Mouse (Mus musculus): ENCODE data around the gene Il34.

Gene Il34

DNA sequence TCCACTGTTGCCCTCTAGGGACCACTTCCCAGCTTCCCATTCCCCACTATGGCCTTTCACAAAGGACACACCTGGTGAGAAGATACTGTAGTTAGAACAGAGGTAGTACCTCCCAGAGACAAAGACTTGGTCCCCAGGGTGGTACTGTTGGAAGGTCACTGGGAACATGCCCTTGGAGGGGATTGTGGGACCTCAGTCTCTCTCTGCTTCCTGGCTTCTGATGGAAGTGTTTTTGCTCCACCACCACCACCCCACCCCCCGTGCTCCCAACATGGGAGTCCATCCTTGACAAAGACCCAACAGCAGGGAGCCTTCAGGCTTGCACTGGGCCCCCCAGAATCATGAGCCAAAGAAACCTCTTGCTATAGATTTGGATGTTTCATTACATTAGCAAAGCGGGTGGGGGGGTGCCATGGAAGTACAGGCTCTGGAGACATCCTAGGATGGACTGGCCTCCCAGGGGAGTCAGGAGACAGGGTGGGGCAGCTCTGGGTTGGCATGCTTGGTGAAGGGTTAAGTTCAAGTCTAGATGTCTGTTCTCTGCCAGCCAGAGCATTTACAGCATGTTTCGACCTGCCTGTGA, 99.3 kb downstream of the Il34 start:
- no peak for DNase-seq (ENCODE audit: low spot score)

DNA sequence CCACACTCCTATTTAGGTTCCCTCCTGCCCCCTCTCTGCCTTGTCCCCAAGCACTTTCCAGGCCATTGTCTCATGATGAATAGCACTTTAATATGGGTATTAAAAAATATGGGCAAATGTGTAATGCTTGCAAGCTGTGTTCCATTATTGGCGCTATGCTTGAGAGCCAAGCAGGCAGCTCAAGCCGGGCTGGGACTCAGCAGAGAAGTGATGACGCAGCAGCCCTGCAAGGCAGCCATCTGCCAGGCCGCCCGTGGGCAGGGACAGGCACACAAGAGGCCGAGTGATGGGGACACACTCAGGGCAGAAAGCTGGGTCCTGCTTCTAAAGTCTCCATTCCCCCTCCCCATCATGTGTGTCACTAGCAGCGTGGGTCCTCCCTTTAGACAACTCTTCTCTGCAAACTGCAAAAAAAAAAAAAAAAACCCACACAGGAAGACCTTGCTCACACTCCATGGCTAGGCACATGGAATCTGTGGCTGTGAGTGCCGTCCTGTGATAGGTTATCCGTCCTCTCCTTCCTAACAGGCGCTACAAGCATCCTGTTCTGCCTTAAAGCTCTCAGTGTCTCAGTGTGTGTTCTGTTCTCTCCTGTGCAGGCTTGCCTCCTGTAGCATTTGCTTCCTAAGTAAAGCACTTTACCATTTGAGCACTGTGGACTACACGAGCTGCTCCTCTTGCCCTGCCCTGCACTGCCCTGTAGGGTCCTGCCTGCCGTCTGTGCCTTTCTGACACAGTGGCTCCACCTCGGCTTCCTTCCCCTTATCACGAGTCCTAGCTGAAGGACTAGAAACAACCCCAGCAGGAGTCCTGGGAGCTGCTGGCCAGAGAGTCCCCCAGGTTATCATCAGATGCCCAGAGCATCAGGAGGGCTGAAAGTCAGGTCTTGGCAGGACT, 100.1 kb downstream of the Il34 start:
- no peak for DNase-seq (ENCODE audit: low spot score)

DNA sequence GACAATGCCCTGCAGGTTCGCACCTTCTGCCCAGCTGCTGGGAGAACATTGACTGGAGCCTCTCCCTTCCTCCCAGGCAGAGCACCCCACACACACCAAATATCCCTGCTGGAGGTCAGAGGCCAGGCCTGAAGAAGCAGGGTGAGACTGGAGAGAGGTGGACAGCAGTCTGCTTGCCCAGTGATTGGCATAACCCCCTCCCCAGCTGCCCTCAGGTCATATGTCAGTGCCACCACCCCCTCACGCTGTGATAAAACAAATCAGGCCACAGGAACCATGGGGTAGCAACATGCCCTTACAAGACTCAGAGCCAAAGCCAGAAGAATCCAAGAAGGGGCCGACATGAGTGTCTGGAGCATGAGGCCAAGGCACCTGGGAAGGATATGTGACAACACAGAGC, 101.6 kb downstream of the Il34 start:
- DNase-seq (ENCODE audit: low spot score): no peak

DNA sequence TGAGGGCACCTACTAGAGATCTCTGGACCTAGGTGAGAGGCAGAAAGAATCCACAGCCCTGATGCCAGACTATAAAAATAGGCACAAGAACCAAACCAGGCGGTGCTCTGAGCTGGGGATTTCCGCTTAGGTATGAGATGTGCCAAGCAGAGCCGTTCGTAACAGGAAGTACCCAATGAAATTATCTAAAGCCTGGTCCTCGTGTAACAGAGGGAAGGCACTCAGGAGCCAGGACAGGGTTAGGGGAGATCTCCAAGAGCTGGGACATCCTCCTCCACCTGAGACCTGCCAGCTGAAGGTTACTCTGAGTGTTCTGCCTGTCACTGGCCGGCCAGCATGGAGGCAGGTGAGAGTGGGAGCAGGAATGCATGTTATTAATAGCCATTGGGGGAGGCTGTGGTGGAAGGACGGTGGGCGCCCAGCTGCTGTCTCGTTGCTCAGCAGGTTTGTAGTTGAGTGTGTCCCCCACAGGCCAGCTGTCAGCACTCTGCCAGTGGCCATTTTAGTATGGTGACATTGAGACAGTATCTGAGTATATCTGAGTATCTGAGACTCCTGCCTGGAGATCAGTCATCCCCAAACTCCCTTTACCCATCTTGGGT, 102.2 kb downstream of the Il34 start:
- DNase-seq (ENCODE audit: low spot score): no peak

DNA sequence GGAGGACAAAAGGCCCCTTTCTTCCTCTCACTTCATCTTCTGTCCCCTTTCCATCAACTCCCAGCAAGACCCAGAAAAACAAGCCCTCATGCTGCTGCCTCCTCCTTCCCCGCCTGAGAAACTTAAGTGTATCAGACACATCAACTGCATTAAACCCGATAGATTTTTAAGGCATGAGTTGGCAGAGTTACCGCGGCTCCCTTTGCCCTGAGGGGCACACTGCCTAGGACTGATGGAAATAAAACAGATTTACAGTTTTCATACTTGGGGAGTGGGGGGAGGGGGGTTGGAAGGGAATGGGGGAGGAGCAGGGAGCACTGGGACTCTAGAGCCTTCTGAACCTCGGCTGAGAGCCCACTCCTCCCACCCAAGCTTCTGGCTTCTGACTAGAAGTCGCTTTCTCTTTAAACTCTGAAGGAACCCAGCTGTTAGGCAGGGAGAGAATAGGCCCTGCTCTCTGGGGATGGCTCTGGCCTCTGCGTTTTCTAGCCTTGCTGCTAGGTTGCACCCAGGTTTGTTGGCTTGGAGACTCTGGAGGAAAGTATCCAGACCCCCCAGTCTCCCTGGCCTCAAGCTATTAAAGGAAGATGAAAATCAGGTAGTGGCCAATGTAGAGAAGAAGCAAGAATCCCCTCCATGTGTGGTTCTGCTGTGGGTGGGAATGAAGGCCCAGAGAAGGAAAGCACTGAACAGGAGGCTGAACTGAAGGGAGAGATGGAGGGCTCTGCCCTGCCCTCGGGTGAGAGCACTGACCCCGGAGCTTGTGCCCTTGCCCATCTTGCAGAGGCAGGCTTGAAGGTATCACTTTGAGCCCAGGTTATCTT, 102.9 kb downstream of the Il34 start:
- no peak for DNase-seq (ENCODE audit: low spot score)

DNA sequence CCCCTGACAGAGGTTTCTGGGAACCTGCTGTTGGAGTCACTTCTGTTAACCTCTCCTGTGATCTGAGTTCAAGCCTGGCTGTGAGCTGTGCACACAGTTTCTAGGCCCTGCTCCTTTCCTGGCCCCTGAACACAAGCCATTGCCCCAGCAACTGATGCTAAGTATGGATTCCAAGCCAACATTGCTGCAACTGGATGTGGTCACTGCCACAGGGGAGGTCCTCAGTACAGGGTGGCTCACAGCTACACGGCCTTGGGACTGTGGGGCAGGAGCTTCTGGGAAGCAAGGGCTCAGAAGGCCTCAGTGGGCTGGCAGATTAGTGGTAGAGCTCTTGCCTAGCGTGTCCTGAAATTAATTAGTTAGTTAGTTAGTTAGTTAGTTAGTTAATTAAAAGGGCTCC, 105.2 kb downstream of the Il34 start:
- no peak for DNase-seq (ENCODE audit: low spot score)

DNA sequence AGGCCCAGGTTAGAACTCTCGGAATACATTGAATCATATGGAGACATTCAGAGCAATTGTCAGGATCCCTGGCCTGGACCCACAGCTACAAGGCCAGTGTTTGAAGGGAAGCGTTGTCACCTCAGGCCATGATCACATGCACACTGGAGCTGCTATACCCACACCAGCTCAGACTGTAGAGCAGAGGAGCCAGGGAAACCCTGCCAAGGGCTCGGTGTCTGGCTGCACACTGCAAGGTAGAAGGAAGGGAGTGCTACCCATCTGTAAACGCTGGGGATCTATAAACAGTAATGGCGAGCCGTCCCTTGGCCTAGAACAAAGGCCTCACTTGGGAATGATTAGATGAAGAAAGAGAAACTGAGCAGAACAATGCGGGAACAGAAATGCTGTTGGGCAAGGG, 106.2 kb downstream of the Il34 start:
- no peak for DNase-seq (ENCODE audit: low spot score)

DNA sequence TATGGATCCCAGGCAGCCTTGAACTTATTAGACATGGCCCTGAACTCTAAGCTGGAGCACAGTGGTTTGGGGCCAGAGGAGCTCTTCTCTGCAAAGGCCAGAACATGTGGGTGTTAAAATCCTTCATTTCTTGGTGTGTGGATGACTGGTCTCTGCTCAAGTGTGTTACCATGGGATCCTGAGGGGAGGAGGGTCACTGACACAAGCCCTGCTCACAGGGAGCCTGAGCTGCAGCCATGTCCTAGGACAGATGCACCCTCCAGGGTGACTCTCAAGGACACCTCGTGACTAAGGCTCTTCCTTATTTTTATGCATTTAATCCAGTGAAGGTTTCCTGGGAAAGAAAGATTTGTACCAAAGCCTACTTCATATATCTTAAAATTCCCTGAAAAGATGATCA, 107.6 kb downstream of the Il34 start:
- DNase-seq (ENCODE audit: low spot score): no peak

DNA sequence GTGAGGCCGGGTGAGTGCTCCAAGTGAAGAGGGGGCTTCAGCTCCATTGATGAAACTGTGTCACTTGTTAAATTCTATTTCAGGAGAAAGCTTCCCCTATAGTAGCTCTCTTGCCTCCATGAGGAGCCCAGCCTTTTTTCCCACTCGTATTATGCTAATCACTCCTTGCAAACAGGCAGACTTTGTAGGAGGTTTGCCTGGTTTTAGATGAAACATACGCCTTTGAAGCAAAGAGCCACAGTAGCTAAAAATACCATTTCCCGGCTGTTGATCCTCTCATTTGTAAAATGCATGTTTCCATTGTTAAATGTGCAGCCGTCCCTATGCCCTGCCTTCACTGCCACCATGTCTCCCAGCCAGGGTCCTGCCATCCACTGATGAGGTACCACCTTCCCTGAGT, 108.2 kb downstream of the Il34 start:
- no peak for DNase-seq (ENCODE audit: low spot score)

DNA sequence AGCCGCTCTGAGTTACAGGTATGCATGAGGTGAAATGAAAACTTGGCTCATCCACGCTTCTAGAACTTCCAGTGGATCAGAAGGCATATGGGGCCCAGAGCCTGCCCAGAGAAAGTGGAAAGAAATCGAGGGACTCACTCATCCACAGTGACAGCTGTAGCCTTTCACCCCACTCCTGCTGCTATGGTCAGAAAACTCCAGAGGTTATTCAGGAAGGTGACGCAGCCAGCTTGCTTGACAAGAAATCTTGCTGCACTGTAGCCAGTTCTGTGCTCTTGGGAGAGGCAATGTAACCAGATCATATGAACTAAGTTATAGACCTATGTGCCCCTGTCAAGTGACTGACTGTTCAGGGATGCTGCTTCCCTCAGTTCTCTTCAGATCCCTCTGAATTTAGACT, 109.7 kb downstream of the Il34 start:
- DNase-seq (ENCODE audit: low spot score): no peak

DNA sequence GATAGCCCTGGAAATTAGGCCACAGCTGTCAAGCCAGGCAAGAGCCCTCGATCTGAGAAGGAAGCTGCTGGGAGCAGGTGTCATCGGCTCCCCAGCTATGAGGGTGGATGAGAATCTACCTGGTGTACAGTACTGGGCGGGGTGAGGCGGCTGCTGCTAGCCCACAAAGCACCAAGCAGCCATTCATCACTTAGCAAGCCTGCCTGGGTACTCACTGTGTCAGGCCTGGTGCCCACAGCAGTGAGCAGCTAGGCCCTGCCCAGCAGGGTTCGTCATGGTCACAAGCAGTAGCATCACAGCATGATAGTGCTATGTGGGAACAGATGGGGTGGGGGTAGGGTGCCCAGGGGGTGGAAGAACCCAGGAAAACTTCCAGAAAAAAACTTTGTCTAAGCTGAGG, 110.3 kb downstream of the Il34 start:
- no peak for DNase-seq (ENCODE audit: low spot score)

DNA sequence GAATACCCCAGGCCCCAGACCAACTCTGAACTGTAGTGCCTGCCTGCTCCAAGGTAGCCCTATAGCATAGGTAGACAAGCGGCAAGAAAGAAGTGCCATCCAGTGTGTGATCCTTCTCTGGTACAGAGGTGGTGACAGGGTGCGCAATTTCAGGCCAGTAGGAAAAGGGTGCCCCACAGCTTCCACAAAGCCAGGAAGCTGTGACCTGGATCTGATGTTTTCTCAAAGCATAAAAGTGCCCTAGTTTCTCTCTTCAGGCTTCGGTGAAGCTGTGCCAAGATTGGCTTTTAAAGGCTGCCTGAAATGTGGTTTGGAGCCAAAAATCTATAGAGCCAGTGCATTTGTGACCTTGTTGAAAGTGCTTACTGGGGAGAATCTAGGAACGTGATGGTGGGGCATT, 110.9 kb downstream of the Il34 start:
- no peak for DNase-seq (ENCODE audit: low spot score)

DNA sequence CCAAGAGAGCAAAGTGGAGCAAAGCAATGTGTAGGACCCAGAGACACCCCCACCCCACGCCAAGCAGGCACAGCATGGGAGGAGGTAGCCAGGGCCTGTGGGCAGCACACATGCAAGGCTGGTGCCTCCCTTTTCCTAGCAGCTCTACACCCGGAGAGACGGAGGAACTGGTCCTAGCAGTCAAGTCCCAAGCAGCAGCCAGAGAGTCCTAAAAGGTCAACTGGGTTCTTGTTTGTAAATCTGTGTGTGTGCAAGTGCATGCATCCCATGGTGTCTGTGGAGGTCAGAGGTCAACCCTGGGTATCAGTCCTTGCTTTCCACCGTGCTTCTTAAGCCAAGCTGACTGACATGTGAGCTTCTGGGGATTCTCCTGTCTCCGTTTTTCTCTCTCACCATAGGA, 111.5 kb downstream of the Il34 start:
- no peak for DNase-seq (ENCODE audit: low spot score)
